Comparison of ENCODE assay signal across 24 mouse cellular contexts in the genomic region with DNA sequence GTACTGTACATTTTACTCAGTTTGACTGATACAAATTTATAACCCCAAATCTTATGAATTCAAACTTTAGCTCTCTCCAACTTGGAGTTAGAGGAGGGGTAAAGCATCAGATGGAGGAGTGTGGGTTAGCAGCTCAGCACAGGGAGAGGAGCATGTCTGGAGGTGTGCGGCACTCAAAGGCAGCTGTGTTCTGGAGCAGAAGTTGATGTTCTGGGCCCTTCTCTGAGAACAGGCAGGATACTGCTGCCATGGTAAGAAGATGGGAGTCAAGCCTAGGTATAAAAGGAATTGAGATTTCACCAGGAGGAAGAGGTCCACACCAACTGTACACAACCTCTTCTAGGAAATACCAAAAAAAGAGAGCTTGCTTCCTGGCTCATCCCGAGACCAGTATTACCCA.
"Had no signal": no experiment of that assay in that cellular context is flagged by ENCODE, and none has a peak within 500 bp of the region (broad histone marks: within the 10 kb centered on the region; RNA-seq: fewer than 3 reads in every experiment).

No protein-coding gene starts in this region.

- H3K36me3 ChIP-seq: heart, embryonic 13.5 days; heart, embryonic 15.5 days; intestine, embryonic 15.5 days; limb, embryonic 12.5 days; liver, embryonic 13.5 days had no signal

- H3K4me1 ChIP-seq: heart, embryonic 13.5 days; heart, embryonic 15.5 days; intestine, embryonic 15.5 days; liver, embryonic 13.5 days had no signal

- H3K9me3 ChIP-seq: heart, embryonic 13.5 days; heart, embryonic 15.5 days; intestine, embryonic 15.5 days; limb, embryonic 12.5 days; liver, embryonic 13.5 days had no signal

- H3K27ac ChIP-seq: heart, embryonic 13.5 days; heart, embryonic 15.5 days; hindbrain, embryonic 14.5 days; intestine, embryonic 15.5 days; layer of hippocampus, adult 2 months; limb, embryonic 12.5 days; liver, embryonic 13.5 days had no signal

- ATAC-seq: hindbrain, embryonic 16.5 days; intestine, embryonic 15.5 days; intestine, postnatal 0 days had no signal

- H3K4me3 ChIP-seq: heart, embryonic 13.5 days; heart, embryonic 15.5 days; intestine, embryonic 15.5 days; layer of hippocampus, adult 2 months; limb, embryonic 12.5 days; liver, embryonic 13.5 days had no signal

- H3K27me3 ChIP-seq: heart, embryonic 15.5 days; intestine, embryonic 15.5 days; limb, embryonic 12.5 days had no signal

- DNase-seq: gastrocnemius, postnatal 14 days; gastrocnemius, postnatal 36 days; heart, postnatal 14 days; heart, postnatal 36 days; kidney, adult 18-20 months; kidney, adult 8-10 months; kidney, postnatal 10 days; kidney, postnatal 25 days; kidney, postnatal 4 days; layer of hippocampus, adult 9-11 months; layer of hippocampus, postnatal 36 days; left cerebral cortex, postnatal 4 days; liver; liver, embryonic 13.5 days had no signal

- H3K4me2 ChIP-seq: heart, embryonic 11.5 days; heart, embryonic 13.5 days; heart, embryonic 15.5 days; hindbrain, embryonic 14.5 days; intestine, embryonic 15.5 days; limb, embryonic 12.5 days; liver, embryonic 11.5 days; liver, embryonic 13.5 days had no signal

- H3K9ac ChIP-seq: heart, embryonic 13.5 days; heart, embryonic 15.5 days; hindbrain, embryonic 14.5 days; intestine, embryonic 15.5 days; limb, embryonic 12.5 days; liver, embryonic 13.5 days had no signal
